Mouse (Mus musculus) lung, postnatal 0 days (tissue): ENCODE results near the gene Mrln. TPM values are rescaled to one million over a fixed set of nuclear protein-coding genes. Genes with fewer than 3 reads are reported as not detected.

Source experiments
- ATAC-seq: fragments of 200-750 bp; cut with Nextera tagmentation; 2 replicates; pipeline ENCODE4 v1.8.0; 2017; ENCODE audit warnings: moderate library complexity
- DNase-seq: peaks from one replicate; pipeline ENCODE4 v3.0.0-alpha.2; 2016; ENCODE audit warnings: low spot score
- H3K27ac ChIP-seq: fragments of 300-500 bp; sonication (generic); 2 replicates; pipeline ENCODE4 v1.5.1; 2014; ENCODE audit warnings: antibody characterized with exemption, mild to moderate bottlenecking, low read length, mixed read lengths
- H3K27me3 ChIP-seq: fragments of 300-500 bp; sonication (generic); replicated peaks from 2 replicates; pipeline ENCODE4 v1.6.1; 2014; ENCODE audit warnings: low read length, mixed read lengths; ENCODE audit not compliant: insufficient read depth
- H3K36me3 ChIP-seq: fragments of 300-500 bp; sonication (generic); 2 replicates; pipeline ENCODE4 v1.6.1; 2014; ENCODE audit warnings: low read length, mixed read lengths; ENCODE audit not compliant: insufficient read depth
- H3K4me1 ChIP-seq: fragments of 300-500 bp; sonication (generic); 2 replicates; pipeline ENCODE4 v1.6.1; 2014; ENCODE audit warnings: antibody characterized with exemption, low read depth, low read length, mixed read lengths; ENCODE audit not compliant: insufficient read depth
- H3K4me2 ChIP-seq: fragments of 300-500 bp; sonication (generic); replicated peaks from 2 replicates; pipeline ENCODE4 v1.6.1; 2014; ENCODE audit warnings: low read depth, mild to moderate bottlenecking, low read length, moderate library complexity, mixed read lengths
- H3K4me3 ChIP-seq: fragments of 300-500 bp; sonication (generic); 2 replicates; pipeline ENCODE4 v1.5.1; 2014; ENCODE audit warnings: low read depth, low read length
- H3K9ac ChIP-seq: fragments of 300-500 bp; sonication (generic); replicated peaks from 2 replicates; pipeline ENCODE4 v1.6.1; 2014; ENCODE audit warnings: low read depth, mild to moderate bottlenecking
- H3K9me3 ChIP-seq: fragments of 300-500 bp; sonication (generic); 2 replicates; pipeline ENCODE4 v1.6.1; 2016; ENCODE audit warnings: low read length, mixed read lengths
- CTCF ChIP-seq: IDR thresholded peaks from 2 replicates; pipeline ENCODE4 v1.5.1; 2016; ENCODE audit warnings: antibody characterized with exemption, mild to moderate bottlenecking
- EP300 ChIP-seq: IDR thresholded peaks from 2 replicates; pipeline ENCODE4 v1.6.1; 2016; ENCODE audit warnings: antibody characterized with exemption, mild to moderate bottlenecking, control low read depth
- WGBS: fragments of 180-500 bp; shearing (Covaris S2); extraction: QIAGEN DNeasy Blood & Tissue Kit; methylation state at CpG from one replicate; pipeline ENCODE4 v1.1.7; 2014; 5-methylcytosine and 5-hydroxymethylcytosine counted together
- polyA plus RNA-seq: library from polyadenylated mRNA; unstranded; fragments of >200 nt; fragmentation: Nextera tagmentation; extraction: Ambion mirVana; gene quantifications from 2 replicates; pipeline ENCODE4 v1.2.1, GENCODE M21; 2015

Gene Mrln
- polyA plus RNA-seq, 1 experiment from 2014 or later, result 1.8 TPM

- H3K36me3 ChIP-seq, result no peaks in the 10 kb centered on the region
- H3K27me3 ChIP-seq, result no peaks in the 10 kb centered on the region
- DNase-seq, result no peak
- H3K27ac ChIP-seq, result no peak overlapping the region
- no peak overlapping the region for H3K4me2 ChIP-seq
- H3K9me3 ChIP-seq, result no peaks in the 10 kb centered on the region
- TF ChIP-seq CTCF (no peak), EP300 (no peak)
- peaks cover 4% of the 10 kb centered on the region; the same call in 1 of the 2 replicates for H3K4me1 ChIP-seq
- H3K4me3 ChIP-seq, result no peak overlapping the region
- WGBS, result 81% methylated on average over 6 of the region's 6 CpGs
- H3K9ac ChIP-seq, result no peak overlapping the region
- ATAC-seq, result no peak
Observed at GRCm38 (mm10) chr10:70266501-70266900, 62.0 kb downstream of the Mrln start.

GRCm38 (mm10) chr10:70268581-70269446 is 64.3 kb downstream of the Mrln start:
- Histone ChIP-seq H3K27me3 (no peaks in the 10 kb centered on the region), H3K36me3 (no peaks in the 10 kb centered on the region), H3K9me3 (no peaks in the 10 kb centered on the region), H3K27ac (no peak overlapping the region), H3K4me1 (no peaks in the 10 kb centered on the region; the same call in 1 of the 2 replicates), H3K4me2 (no peak overlapping the region), H3K4me3 (no peak overlapping the region), H3K9ac (no peak overlapping the region)
- DNase-seq (no peak), ATAC-seq (no peak)
- TF ChIP-seq CTCF (peak; percentile 17; the same call in 1 of the 2 replicates), EP300 (no peak)
- WGBS, result 65% methylated on average over 23 of the region's 23 CpGs

Other genes starting within 250 kb of the Mrln start
- 10.7 and 11.3 TPM in 2 replicates for gene Ccdc6, start 107.5 kb upstream of the Mrln start, polyA plus RNA-seq
- 24.8 and 25.4 TPM in 2 replicates for gene Slc16a9, start 40.4 kb downstream of the Mrln start, polyA plus RNA-seq
- gene Fam13c, start 235.8 kb downstream of the Mrln start, polyA plus RNA-seq, result 6.8 and 7.5 TPM in 2 replicates